Mouse (Mus musculus) testis, adult 2 months (tissue): Measurements from ENCODE around the gene Antxr1.

ENCODE experiments used
- CTCF ChIP-seq: fragments of 200-500 bp; IDR thresholded peaks from 2 replicates; pipeline ENCODE4 v1.5.1; 2012; ENCODE audit warnings: low read depth, mild to moderate bottlenecking, inconsistent platforms, low read length, moderate library complexity; ENCODE audit not compliant: control insufficient read depth, insufficient read depth, insufficient replicate concordance
- POLR2A ChIP-seq: fragments of 200-500 bp; IDR thresholded peaks from 2 replicates; pipeline ENCODE4 v1.6.1; 2012; ENCODE audit warnings: low read depth, mild to moderate bottlenecking, inconsistent platforms, low read length, moderate library complexity; ENCODE audit not compliant: control insufficient read depth

DNA sequence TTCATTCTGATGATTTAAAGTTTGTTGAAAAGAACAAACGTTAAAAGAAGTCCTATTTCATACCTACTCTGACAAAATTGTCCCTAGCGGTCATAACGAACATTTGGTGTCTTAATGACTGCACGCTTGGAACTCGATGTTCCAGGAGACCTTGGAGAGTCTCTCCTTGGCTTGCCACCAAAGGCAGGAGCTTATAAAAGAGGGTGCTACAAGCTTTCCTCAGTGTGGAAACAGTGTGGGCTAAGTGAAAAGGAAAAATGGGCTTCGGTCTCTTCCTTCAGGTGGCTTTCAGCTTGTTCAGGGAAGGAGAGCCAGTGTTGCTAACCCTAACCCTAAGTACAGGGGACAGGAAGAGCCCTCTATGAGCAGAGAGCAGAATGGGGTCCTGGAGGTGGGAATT lies 164.7 kb downstream of the Antxr1 start:
- no peak for TF ChIP-seq POLR2A
- no peak for TF ChIP-seq CTCF
